Mouse (Mus musculus) left cerebral cortex, adult 9 months (tissue): ENCODE measurements around the gene Ifnl2.

ENCODE experiments used
- DNase-seq, 2 experiments: peaks; one replicate each; pipeline ENCODE4 v3.0.0; 2022; ENCODE audit warnings: low spot score in 2 of 2

Ifnl2 gene

DNA sequence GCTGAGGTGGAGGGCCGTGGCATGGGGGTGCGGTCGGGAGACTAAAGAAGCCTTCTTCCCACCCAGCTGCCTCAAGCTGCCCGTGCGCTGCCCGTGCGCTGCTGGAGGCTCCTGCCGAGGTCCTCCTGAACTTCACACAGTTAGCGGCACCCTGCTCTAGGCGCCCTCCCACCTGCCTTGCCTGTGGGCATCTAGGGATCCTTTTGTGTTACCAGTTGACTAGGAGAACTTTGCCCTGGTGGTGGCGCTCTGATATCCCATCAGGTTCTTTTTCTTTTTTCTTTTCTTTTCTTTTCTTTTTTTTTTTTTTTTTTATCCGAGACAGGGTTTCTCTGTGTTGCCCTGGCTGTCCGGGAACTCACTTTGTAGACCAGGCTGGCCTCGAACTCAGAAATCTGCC is 19.4 kb downstream of the Ifnl2 start:
- no peak for DNase-seq

DNA sequence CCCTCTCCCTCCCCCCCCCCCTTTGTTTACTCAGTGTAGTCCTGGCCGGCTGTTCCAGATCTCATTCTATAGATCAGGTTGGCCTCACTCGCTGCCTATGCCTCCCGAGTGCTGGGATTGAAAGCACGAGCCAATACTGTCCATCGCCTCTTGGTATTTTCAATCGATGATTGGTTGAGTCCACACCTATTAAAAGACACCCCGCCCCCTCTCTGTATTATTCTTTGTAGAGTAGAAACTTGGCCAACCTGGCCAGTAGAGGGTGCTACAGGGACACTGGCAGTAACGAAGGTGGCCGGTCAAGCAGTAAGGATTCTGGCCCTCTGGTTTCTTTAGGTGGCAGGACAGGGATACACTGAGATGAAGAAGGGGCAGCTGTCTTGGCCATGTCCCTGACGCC is 19.8 kb downstream of the Ifnl2 start:
- peak in 1 of 2 experiments; percentile 47 for DNase-seq

DNA sequence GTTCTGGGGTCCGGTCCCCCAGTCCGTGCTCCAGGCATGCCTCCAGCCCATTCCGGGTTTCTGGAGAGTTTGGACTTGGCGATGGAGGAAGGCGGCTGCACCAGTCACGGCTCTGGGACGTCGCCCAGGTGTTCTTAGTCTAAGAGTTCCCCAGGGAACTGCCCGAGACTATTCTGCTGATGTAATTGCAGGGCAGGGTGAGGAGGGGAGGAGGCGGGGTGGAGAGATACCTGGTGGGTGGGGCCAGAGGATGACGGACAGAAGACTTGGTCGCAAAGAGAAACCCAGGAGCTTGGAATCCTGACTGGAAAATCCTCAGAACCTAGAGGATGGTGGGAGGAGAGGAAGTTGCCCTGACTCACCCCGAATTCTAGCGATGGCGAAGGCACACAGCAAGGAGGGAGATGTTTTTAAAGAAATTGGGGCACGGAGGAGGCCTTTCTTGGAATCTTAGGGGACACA is 22.2 kb downstream of the Ifnl2 start:
- peak in 1 of 2 experiments; percentile 51 for DNase-seq

DNA sequence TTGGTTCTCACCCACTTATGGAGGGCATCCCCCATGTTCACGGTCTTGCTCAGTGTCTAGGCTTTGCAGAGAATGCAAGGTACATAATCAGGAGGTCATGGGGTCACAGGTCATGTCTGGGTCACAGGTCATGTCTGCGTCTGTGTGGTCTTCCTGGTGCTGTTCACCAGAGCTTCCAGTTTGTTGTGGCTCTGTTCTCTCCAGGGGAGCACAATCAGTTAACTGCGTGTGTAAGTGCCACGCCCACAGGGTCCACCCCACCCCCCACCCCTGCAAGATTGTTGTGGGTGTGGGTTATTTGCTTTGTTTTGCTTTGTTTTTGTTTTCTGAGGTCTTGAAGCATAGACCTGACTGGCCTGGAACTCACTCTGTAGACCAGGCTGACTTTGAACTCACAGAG is 26.1 kb downstream of the Ifnl2 start:
- no peak for DNase-seq

DNA sequence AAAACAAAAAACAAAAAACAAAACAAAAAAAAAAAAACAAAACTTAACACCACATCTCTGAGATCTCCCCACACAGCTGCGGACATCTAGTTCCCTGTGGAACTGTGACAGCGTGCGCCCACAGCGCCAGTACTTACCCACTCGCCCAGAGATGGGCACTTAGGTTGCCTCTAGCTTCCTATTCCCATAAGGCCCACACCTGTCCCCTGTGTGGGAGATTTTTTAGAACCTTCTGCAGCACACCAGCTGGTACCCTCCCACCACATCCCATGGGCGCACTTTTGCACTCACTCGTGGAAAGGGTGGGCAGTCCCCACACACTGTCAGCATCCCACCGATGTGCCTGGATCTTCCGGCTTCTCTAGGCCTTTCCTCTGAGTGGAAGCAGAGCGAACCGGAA is 27.4 kb downstream of the Ifnl2 start:
- DNase-seq = peak in 1 of 2 experiments; percentile 67

DNA sequence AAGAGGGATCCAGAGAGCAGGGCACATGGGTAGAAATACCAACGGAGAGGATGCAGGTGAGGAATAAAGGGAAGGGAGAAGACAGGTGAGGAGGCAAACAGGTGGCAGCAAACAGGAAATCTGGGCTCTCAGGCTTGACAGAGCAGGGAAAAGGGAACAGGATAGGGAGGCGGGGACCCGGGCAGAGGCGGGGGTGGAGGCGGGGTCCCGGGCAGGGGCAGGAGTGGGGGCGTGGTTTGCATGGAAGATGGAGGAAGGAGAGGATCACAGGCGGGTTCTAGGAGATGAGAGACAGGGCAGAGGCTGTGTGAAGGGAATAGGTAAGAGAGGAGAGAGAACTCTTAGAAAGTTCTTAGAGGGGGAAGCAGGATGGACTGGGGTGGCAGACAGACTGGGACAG is 31.4 kb downstream of the Ifnl2 start:
- no peak for DNase-seq

DNA sequence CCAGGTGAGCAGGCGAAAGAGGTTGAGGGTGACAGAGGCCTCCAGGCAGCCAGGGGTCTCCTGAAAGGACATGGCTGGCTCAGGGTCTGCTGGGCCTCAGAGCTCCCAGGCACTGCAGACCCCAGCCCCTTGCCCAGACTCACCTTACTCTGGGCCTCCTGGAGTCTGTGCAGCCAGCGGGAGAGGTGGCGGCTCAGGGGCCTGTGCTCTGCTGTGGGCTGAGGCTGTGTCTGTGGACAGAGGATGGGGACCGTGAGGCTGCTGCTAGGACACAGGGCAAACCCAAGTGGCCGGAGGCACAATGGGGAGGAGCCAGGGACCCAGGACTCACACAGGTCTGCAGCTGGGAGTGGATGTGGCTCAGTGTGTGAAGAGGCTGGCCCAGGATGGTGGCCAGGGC is 32.9 kb downstream of the Ifnl2 start:
- DNase-seq = no peak

DNA sequence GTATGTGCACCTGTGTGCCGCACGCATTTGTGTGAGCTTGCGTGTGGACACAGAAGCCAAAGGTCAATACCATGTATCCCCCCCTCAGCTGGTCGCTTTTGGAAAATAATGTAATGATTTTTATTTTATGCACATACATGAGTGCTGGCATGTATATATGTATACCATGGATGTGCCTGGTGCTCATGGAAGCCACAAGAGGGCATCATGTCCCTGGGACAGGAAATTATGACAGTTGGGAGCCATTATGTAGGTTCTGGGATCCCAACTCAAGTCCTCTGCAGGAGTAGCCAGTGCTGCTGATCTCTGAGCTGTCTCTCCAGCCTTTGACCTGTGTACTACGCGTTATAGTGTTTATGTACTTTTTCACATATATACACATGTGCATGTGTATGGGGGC is 34.1 kb downstream of the Ifnl2 start:
- DNase-seq = no peak

DNA sequence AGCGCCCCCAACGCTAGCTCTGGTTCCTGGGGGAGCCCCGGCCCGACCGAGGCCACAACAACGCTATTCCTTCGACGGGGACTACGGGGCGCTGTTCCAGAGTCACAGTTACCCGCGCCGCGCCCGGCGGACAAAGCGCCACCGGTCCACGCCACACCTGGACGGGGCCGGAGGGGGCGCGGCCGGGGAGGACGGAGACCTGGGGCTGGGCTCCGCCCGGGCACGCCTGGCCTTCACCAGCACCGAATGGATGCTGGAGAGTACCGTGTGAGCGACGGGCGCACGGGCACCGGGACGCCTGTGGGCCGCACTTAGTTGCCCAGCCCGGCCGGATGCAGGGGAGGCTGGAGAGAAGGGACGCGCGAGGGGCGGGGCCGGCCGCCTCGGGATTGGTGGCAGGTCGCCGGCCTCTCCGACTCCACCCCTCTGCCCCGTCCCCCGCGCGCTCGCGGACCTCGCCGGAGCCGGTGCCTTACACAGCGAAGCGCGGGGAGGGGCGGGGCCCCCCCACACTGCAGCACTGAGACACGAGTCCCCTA is 43.0 kb downstream of the Ifnl2 start:
- no peak for DNase-seq

DNA sequence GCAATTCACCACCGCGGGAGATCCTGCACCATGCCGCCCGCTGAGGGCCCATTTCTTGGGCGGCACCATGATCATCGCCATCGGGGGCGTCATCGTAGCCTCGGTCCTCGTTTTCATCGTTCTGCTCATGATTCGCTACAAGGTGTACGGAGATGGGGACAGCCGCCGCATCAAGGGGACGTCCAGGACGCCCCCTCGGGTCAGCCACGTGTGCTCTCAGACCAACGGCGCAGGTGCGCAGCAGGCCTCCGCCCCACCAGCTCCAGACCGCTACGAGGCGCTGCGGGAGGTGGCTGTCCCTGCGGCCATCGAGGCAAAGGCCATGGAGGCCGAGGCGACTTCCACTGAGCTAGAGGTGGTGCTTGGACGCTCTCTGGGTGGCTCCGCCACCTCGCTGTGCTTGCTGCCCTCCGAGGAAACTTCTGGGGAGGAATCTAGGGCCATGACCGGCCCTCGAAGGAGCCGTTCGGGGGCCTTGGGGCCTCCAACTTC is 43.5 kb downstream of the Ifnl2 start:
- DNase-seq = no peak

DNA sequence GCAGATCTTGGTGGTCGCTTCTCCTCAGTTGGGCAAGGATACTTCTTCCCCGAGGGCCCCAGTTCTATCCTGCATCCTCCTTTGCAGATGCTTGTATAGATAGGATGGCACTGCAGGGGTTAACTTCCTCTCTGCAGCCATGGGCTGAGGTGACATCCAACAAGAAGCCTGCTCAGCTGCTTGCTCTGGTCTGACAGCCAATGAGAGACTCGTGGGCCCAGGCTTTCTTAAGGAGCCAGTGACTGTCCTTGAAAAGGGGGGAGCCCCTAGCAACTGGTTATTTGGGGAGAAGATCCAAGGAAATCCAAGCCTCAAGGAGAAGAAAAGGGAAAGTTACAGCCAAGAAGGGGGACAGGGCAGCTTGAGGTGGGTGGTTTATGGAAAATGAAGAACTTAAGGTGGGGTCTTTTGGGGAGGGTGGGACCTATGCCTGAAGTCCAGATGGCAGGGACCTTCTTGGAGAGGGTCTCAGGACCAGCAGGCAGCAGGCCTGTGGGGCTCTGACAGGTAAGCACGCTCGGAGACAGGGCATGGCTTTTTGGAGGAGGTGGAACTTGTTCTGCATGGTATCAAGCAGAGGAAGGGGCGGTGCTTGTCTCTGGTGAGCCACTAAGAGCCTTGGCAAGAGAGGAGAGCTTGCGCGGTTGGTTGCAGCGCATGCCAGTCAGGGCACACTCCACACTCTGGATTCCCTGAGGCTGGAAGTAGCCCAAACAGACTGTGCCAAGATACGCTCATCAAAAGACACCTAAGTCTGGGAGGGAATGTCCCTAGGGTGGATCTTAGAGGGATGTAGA is 45.6 kb downstream of the Ifnl2 start:
- DNase-seq = peak; percentile 84 to 93

DNA sequence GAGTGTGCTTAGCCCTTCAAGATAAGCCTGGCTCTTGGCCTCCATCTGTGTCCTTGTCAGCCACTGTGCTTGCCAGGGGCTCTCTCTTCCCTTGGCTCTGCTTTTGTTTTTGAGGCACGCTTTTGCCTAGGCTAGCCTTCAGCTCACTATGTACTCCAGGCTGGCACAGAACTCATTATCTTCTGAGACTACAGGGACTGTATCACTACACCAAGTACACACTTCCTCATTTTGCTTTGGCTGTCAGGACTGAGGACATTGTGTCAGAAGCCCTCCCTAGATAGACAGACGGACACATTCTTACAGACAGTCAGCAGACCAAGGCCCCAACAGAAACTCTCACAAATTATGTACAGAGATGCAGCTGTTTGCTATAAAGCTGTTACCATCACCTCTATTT is 47.5 kb downstream of the Ifnl2 start:
- DNase-seq = no peak

DNA sequence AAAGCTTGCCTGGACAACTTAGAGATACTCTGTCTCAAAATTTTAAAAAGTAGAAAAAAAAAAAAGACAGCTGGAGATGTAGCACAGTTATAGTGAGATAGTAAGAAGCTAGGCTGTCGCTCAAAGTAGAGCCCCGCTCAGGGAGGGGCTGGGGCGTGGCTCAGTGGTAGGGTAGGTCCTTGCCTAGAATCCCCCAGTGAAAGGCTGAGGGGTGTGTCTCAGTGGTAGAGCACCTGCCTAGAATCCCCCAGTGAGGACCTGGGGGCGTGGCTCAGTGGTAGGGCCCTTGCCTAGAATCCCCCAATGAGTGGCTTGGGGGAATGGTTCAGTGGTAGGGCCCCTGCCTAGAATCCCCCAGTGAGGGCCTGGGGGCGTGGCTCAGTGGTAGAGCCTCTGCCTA is 49.9 kb downstream of the Ifnl2 start:
- DNase-seq = no peak
